Mouse (Mus musculus) left cerebral cortex, postnatal 36 days (tissue): Measurements from ENCODE around the gene BC030500. TPM values are rescaled to one million over a fixed set of nuclear protein-coding genes. Genes with fewer than 3 reads are reported as not detected.

ENCODE experiments used
- DNase-seq, 2 experiments: peaks; one replicate each; pipeline ENCODE4 v3.0.0; 2021 to 2022; ENCODE audit warnings: low spot score in 2 of 2, mixed read lengths in 1 of 2
- intact Hi-C: fragments of 180-260 bp; cut with DNase I; formaldehyde crosslinking; loops from one replicate; pipeline ENCODE4 v1.15.1; 2025
- total RNA-seq, 2 experiments: library from RNA; stranded (reverse); gene quantifications; 2 replicates each; pipeline ENCODE4 v1.2.3; 2021

Gene BC030500
- total RNA-seq, result 10 to 100 TPM; 10.2 to 11.9 TPM

DNA sequence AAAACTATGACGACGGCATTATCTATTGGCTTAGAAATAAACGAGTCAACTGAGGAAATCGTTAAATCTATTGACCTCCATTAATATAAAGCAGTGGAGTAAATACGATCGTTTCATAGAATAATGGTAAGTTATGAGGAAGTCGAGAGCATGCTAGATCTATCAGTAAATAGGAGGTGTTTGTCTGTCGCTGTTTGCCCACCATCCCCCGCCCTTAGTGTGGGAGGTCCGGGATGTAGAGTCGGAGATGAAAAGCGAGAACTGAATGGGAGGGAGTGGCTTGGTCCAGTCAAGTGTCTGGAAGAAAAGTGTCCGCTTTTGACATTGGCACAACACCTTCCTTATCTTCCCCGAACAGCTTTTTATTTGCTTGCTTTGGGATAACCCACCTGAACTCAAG, at the start of gene BC030500:
BC030500 (plus strand) TSS at position 79 of the 400 bp plus-strand sequence.
- intact Hi-C loops, result loop anchor here (10.0 kb wide), 1 partner anchor 347 kb away; no protein-coding TSS in a partner anchor
- peak in 1 of 2 experiments; percentile 7 for DNase-seq

DNA sequence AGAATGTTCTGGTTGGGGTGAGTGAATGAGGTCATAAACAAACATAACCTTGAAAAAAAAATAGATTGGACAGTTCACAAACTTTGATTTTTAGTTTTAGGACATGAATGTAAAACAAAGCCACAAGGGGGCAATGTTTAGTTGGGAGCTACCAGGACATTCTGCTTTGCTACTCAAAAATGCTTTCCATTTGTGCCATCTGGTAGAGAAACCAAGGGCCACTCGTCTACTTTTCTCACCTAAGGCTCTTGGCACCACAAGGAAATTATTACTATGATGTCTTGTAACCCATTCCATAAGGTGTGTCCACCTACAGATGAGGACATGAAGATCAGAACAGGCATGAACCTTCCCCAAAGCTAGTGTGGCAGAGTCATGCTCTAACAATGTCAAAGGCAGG, 25.1 kb upstream of the BC030500 start:
- no peak for DNase-seq
- intact Hi-C loops, result loop anchor here (10.0 kb wide), 1 partner anchor 952 kb away; no protein-coding TSS in a partner anchor

DNA sequence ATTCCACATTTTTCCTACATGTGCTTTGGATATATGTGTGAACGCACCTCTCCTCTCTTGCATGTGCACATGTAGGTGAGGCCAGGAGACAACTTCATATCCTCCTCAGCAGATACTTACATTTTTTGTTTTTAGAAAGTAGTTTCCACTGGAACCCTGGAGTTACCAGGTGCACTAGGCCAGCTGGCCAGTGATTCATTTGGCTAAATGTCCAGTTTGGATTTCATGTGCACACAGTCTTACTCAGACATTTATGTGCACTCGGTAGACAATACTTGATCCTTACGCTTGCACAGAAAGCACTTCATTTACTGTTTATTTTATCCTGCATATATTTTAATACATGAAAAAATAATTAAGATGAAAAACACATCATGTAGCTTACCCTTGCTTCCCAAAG, 21.0 kb upstream of the BC030500 start:
- no peak for DNase-seq
- intact Hi-C loops, result no loop called here

DNA sequence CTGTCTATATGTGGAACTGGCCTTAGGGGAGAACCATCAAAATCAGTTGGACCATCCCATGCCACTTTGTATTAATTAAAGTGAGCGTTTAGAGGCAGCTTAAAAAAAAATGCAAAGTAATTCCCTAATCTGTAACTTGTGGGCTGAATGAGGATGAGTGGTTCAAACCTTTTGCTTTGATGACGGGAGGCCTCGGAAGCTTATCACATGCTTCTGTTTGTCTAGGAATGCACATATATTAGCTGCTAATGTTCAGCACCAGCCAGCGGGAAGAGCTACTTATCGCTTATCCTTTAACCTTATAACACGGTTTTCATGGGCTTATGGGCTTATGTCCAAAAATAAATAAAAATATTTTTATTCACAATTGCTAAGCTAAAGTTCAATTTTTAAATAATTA, 15.6 kb upstream of the BC030500 start:
- intact Hi-C loops, result no loop called here
- no peak for DNase-seq

DNA sequence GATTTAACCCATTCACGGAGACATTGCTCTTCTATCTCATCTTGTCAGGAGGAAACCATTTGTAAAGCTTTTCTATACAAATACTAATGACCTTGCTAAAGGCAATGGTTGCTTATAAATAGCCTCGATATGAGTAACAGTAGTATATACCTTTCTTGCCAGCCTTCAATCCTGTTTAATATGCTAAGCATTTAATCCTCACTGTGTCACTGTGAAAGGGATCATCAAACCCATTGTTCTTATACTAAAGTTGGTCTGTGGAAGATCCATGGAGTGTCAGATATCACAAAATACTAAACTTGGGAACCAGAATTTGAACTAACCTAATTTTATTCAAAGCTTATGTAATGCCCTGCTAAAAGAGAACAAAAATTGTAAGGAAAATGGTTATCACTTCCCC, 7.1 kb upstream of the BC030500 start:
- DNase-seq, result no peak
- intact Hi-C loops, result no loop called here

DNA sequence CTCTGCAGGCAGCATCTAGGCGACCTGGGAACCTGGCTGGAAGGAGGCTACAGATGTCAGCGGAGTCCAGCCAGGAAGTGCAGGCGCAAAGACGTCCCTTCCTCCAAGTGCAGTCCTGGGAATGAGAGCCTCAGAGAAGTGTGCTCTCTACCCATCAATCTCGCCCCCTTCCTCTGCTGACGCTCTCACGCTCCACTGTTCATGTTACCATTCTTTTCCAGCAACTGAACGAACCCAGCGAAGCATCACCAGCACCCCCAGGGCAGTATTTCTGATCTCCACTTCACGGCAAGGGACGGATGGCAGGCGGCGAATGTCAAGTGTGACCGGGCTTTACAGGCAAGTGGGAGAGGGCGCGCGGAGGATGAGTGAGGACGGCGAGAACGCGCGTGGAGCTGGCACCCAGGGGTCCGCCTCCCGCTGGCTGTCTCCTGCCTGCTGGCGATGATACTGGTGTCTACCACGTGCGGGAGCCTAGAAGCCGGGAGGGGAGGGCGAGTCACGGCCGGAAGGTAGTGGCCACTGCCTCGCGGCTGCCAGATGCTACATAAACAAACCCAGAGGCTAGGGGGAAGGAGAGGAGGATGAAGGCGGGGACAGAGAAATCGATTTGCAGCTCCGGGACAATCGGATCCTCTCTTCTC, 763 bp downstream of the BC030500 start, which contains the start of gene Galntl6:
Galntl6 (minus strand) TSS at position 445 of the 644 bp plus-strand sequence.
- DNase-seq, result peak; percentile 54 to 63
- intact Hi-C loops, result loop anchor here (10.0 kb wide), 1 partner anchor 348 kb away; no protein-coding TSS in a partner anchor

DNA sequence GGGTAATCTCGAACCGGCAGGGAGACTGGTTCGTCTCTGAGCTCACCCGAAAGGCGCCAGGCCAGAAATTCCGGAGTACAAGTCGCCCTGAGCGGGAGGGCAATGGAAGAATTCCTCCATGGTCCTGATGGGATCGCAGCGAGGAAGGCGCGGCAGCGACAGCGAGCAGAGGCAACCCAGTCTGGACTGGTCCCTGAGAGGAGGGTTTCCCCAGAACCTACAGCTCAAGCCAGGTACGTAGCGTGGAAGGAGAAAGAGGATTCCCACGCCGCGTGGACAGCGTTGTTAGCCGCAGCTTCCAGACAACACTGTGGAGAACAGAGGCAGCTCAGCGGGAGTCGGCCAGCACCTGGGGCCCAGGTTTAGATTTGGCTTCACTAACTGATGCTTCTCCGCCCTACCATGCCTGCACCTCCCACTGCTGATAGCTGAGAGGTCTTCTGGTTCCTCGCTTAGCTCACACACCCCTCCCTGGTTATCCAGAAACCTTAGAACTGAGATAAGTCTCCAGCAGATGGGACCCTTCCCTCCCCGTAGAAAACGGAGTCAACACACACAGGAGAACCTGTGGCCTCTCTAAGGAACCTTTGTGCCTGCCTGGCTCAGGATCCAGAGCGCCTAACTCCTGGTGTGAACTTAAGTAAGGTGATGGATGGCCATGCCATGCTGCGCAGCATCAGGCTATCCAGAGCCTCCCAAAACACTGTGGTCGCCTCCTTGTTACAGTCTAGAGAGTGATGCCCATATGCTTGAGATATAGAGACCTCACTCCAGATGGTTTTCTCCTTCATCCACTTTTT, 1.5 kb downstream of the BC030500 start:
- peak; percentile 41 to 54 for DNase-seq
- intact Hi-C loops, result loop anchor here (10.0 kb wide), 1 partner anchor 348 kb away; no protein-coding TSS in a partner anchor

DNA sequence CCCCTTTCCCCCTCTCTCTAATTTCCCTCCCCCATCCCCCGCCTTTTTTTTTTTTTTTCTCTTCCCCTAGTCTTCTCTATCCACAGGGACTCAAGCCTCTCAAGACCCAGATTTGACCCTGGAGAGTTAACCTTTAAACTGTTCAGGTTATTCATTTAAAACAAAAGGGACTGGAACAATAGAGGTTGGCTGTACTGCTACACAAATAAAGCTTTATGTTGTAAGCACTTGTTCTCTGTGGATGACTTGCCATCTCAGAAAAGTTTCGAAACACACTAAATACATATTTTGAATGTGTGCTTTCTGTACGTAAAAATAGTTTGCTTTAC, 2.0 kb downstream of the BC030500 start:
- intact Hi-C loops, result loop anchor here (10.0 kb wide), 1 partner anchor 349 kb away; no protein-coding TSS in a partner anchor
- no peak for DNase-seq

DNA sequence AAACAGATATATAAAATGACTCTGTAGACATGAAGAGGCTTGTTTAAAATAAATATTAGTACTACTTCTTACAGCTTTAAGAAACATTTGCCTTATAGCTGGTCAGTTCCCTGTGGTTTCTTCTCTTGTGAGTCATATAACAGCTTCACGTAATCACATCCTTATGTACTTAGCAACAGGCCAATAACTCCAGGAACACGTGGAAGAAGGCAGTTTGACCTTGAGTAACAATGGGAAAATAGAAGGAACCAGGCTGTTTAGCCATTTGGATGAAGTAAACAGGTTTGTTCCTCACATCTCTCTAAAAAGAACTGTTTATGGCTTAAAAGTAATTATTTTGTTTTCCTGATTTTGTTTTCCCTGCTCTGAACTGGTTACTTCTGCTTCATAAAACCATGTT, 3.6 kb downstream of the BC030500 start:
- no peak for DNase-seq

DNA sequence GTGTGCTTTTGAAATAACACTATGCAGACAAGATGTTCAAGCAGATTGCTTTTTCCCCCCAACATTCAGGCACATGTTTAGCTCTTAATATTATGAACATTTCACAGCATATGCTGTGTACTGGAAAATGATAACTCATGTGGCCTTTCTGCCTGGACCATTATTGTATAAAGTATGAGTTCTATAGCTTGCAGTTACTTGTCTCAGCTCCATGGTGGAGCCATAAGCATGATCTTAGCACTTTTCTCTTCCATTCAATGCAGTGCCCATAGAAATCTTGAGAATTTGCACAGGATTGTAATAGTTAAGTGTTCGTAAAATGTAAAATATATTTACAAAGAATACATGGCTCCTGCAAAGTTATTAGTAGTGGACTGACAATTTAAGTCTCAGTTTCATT, 19.5 kb downstream of the BC030500 start:
- DNase-seq, result no peak
- intact Hi-C loops, result no loop called here

More for the DNA sequence above, 3.6 kb downstream of the BC030500 start:
- intact Hi-C loops, result loop anchor here (10.0 kb wide), 1 partner anchor 350 kb away; no protein-coding TSS in a partner anchor

DNA sequence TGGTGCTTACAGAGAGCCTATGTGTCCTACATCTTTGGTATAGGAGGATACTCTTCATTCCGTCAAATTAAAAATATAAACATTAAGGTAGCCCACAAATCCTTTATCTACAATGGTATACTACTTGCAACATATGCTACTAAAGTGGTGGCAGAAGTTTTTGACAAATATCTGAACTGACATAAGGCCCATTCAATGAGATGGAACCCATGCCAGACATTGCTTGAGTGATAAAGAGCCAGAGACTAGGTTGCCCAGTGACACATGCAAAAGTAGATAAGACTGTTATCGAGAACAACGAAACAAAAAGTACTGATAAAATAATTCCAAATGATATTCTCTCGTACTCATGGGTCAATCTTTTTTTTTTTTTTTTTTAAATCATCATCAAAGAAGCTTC, 32.2 kb downstream of the BC030500 start:
- no peak for DNase-seq
- intact Hi-C loops, result no loop called here

DNA sequence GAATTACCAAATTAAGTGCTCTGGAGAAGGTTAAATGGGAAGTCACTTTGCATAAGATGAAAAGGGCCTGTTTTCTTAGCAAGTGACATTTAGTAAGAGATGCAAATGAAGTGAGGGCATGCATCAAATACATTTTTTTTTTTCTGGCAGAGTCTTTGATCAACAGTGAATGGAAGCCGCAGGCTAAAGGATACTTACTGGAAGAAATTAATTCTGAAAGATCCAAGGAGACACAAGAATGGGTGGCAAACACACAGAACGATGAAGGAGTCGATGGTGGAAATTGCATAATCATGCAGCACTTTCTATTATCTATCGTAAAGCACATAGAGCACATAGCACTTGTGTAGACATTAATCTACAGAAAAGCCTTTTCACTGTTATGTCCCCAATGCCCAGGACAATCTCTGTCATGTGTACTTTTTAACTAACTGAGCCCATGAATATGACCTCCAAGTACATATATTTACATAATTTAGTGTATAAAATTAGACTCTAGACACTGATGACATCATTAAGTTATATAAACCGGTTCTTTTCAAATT, 45.7 kb downstream of the BC030500 start:
- DNase-seq, result no peak
- intact Hi-C loops, result no loop called here

Other genes with a start within 250 kb of the BC030500 start
- gene Galntl6, start 885 bp downstream of the BC030500 start, total RNA-seq, result 10 to 100 TPM; 27.2 to 36.1 TPM